Mouse (Mus musculus) spleen, adult 2 months (tissue): ENCODE measurements around the gene Gng12.

Experiments used
- CTCF ChIP-seq: fragments of 200-500 bp; IDR thresholded peaks from 2 replicates; pipeline ENCODE4 v1.5.1; 2011; ENCODE audit warnings: mild to moderate bottlenecking, inconsistent platforms; ENCODE audit not compliant: insufficient read depth, insufficient read length, insufficient replicate concordance; ENCODE audit errors: extremely low read depth
- POLR2A ChIP-seq: fragments of 200-500 bp; IDR thresholded peaks from 2 replicates; pipeline ENCODE4 v1.6.1; 2011; ENCODE audit warnings: low read depth, low read length, inconsistent platforms

DNA sequence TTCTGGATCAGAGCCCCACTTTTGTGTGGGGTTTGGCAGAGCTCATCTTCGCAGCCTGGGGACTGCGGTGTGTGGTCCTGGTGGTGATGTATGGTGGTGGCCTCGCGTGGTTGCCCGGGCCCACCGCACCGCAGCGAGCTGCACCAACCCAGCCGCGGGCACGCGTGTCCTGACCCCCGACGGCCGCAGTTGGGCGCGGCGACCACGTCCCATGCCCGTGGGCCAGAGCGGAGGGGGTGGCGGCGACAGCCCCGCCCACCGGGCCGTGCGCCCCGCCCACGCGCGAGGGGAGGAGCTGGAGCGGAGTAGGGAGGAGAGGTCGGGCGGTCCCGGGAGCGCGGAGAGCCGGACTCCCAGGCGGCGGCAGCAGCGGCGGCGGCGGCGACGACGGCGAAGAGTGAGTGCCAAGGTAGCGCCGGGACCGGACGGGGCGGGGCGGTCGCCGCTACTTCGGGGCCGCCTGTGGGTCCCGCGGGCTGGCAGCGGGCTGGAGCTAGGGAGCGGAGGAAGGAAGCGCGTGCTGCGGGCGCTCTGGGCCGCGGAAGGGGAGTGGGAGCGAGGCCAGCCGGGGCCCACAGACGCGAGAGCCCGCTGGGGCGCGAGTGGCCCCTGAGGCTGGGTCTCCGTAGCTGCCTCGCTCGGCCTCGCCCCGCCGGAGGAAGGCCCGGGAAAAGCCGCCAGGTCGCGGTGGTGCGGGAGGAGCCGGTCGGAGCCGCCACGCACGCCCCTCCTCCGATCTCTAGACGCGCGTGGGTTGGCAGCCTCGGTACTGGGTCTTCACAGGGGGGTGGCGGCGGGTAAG is at the start of gene Gng12:
- TF ChIP-seq CTCF (no peak), POLR2A (no peak)
